Mouse (Mus musculus) lung, embryonic 14.5 days (tissue): ENCODE results near the gene Nck2. TPM values are rescaled to one million over a fixed set of nuclear protein-coding genes. Genes with fewer than 3 reads are reported as not detected.

Source experiments
- ATAC-seq: fragments of 200-750 bp; cut with Nextera tagmentation; 2 replicates; pipeline ENCODE4 v1.8.0; 2017; ENCODE audit warnings: mild to moderate bottlenecking, moderate TSS enrichment, moderate library complexity; ENCODE audit not compliant: insufficient read depth
- DNase-seq: peaks from one replicate; pipeline ENCODE4 v3.0.0-alpha.2; 2015
- H3K27ac ChIP-seq: fragments of 300-500 bp; sonication (generic); 2 replicates; pipeline ENCODE4 v1.5.1; 2014; ENCODE audit warnings: low read depth, mild to moderate bottlenecking, moderate library complexity
- H3K27me3 ChIP-seq: fragments of 300-500 bp; sonication (generic); 2 replicates; pipeline ENCODE4 v1.6.1; 2014; ENCODE audit warnings: low read length, control low read depth; ENCODE audit not compliant: insufficient read depth
- H3K36me3 ChIP-seq: fragments of 300-500 bp; sonication (generic); 2 replicates; pipeline ENCODE4 v1.6.1; 2014; ENCODE audit warnings: control low read depth; ENCODE audit not compliant: insufficient read depth
- H3K4me1 ChIP-seq: fragments of 300-500 bp; sonication (generic); 2 replicates; pipeline ENCODE4 v1.6.1; 2014; ENCODE audit warnings: antibody characterized with exemption, control low read depth; ENCODE audit not compliant: insufficient read depth
- H3K4me2 ChIP-seq: fragments of 300-500 bp; sonication (generic); 2 replicates; pipeline ENCODE4 v1.6.1; 2014; ENCODE audit warnings: mild to moderate bottlenecking
- H3K4me3 ChIP-seq: fragments of 300-500 bp; sonication (generic); 2 replicates; pipeline ENCODE4 v1.5.1; 2014; ENCODE audit warnings: low read depth, low read length
- H3K9ac ChIP-seq: fragments of 300-500 bp; sonication (generic); 2 replicates; pipeline ENCODE4 v1.6.1; 2014
- H3K9me3 ChIP-seq: fragments of 300-500 bp; sonication (generic); 2 replicates; pipeline ENCODE4 v1.6.1; 2016; ENCODE audit warnings: low read depth, low read length, control low read depth
- CTCF ChIP-seq: IDR thresholded peaks from 2 replicates; pipeline ENCODE4 v1.5.1; 2016; ENCODE audit warnings: antibody characterized with exemption, low read depth
- WGBS: fragments of 180-500 bp; shearing (Covaris S2); extraction: QIAGEN DNeasy Blood & Tissue Kit; methylation state at CpG from one replicate; pipeline ENCODE4 v1.1.7; 2014; 5-methylcytosine and 5-hydroxymethylcytosine counted together
- polyA plus RNA-seq: library from polyadenylated mRNA; unstranded; fragments of >200 nt; fragmentation: Nextera tagmentation; extraction: Ambion mirVana; gene quantifications from 2 replicates; pipeline ENCODE4 v1.2.1, GENCODE M21; 2014

Gene Nck2
- polyA plus RNA-seq, 1 experiment from 2014 or later = 59.1 TPM

DNA sequence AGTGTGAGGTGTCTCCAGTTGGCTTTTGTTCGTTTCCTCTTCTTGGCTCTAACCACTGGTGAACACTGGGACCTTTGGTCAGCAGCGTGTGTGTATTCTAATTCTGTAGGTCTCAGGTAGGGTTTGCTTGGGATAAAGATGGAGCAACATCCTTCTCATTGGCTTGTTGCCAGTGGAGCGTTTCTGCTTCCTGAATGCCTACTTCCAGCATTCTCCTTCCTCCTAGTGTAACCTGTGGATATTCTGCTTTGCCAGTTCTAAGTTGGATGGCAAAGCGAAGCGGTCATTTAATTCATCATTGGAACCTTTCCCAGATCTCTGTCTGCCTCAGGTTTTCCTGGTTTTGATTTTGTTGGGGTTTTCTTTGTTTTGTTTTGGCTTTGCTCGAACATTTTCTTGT is 59.3 kb downstream of the Nck2 start:
- H3K27me3 ChIP-seq = no peaks in the 10 kb centered on the region
- no peak overlapping the region for H3K4me2 ChIP-seq
- no peak overlapping the region for H3K9ac ChIP-seq
- H3K4me3 ChIP-seq = no peak overlapping the region
- no peak overlapping the region for H3K27ac ChIP-seq
- ATAC-seq (no peak), DNase-seq (peak; percentile 22)
- 81% methylated on average over 6 of the region's 6 CpGs for WGBS
- TF ChIP-seq CTCF = no peak
- no peaks in the 10 kb centered on the region for H3K9me3 ChIP-seq
- H3K4me1 ChIP-seq = peaks cover 21% of the 10 kb centered on the region
- H3K36me3 ChIP-seq = no peaks in the 10 kb centered on the region

- no peaks in the 10 kb centered on the region for H3K36me3 ChIP-seq
- no peak overlapping the region for H3K4me2 ChIP-seq
- no peak for TF ChIP-seq CTCF
- ATAC-seq = peak; percentile 40; the same call in 1 of the 2 replicates
- H3K4me1 ChIP-seq = peaks cover 21% of the 10 kb centered on the region
- DNase-seq = peak; percentile 60
- no peaks in the 10 kb centered on the region for H3K9me3 ChIP-seq
- no peak overlapping the region for H3K9ac ChIP-seq
- H3K4me3 ChIP-seq = no peak overlapping the region
- H3K27me3 ChIP-seq = no peaks in the 10 kb centered on the region
- no peak overlapping the region for H3K27ac ChIP-seq
- WGBS = 38% methylated on average over 4 of the region's 4 CpGs
These were observed 59.9 kb downstream of the Nck2 start for GRCm38 (mm10) chr1:43504235-43504634.

DNA sequence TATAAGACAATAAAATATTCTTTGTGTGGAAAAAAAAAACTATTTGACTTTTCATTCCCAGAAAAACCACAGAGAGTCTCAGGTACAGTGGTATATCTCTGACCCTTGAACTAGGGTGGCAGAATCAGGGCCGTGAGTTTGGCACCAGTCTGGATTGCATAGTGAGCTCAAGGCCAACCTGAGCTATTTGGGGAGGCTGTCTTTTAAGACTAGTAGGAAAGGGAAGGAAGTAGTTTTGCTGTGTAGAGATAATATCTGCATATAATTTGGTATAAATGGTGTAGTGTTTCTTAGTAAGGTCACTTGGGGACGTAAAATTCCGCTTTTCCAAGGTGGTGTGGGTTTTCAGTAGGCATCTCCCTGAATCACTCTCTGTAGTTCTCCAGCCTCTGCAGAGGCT is 62.3 kb downstream of the Nck2 start:
- 83% methylated on average over 3 of the region's 3 CpGs for WGBS
- no peak overlapping the region for H3K9ac ChIP-seq
- DNase-seq (no peak), ATAC-seq (no peak)
- H3K4me1 ChIP-seq = peaks cover 18% of the 10 kb centered on the region
- H3K4me2 ChIP-seq = no peak overlapping the region
- peaks cover 14% of the 10 kb centered on the region for H3K36me3 ChIP-seq
- H3K27me3 ChIP-seq = no peaks in the 10 kb centered on the region
- no peak overlapping the region for H3K27ac ChIP-seq
- no peak overlapping the region for H3K4me3 ChIP-seq
- TF ChIP-seq CTCF = no peak
- no peaks in the 10 kb centered on the region for H3K9me3 ChIP-seq

GRCm38 (mm10) chr1:43507809-43508208 is 63.4 kb downstream of the Nck2 start:
- no peaks in the 10 kb centered on the region for H3K27me3 ChIP-seq
- no peak overlapping the region for H3K27ac ChIP-seq
- TF ChIP-seq CTCF = no peak
- H3K36me3 ChIP-seq = peaks cover 22% of the 10 kb centered on the region
- 97% methylated on average over 1 of the region's 1 CpGs for WGBS
- no peak for ATAC-seq
- H3K9ac ChIP-seq = no peak overlapping the region
- peaks cover 8% of the 10 kb centered on the region for H3K4me1 ChIP-seq
- no peak overlapping the region for H3K4me3 ChIP-seq
- no peak overlapping the region for H3K4me2 ChIP-seq
- H3K9me3 ChIP-seq = no peaks in the 10 kb centered on the region
- DNase-seq = no peak

DNA sequence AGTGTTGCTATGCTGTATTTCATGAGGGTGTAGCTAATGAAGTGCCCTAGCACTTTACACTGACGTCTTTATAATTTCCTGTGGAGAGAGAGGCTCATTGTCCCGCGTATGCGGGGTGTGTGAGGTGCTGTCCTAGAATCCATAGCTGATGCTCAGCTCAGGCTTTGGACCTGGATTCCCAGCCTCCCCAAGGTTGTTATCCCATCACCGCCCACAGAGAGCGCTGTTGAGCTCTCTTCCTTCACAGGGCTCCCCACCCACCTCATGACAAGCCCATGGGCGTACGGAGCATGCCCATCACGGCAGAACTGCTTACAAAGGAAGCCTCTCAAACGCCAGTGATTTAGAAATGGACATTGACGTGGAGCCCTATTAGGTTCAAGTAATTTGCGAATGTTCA is 66.9 kb downstream of the Nck2 start:
- H3K4me3 ChIP-seq = no peak overlapping the region
- no peak overlapping the region for H3K9ac ChIP-seq
- TF ChIP-seq CTCF = no peak
- H3K27me3 ChIP-seq = no peaks in the 10 kb centered on the region
- DNase-seq (no peak), ATAC-seq (no peak)
- H3K9me3 ChIP-seq = no peaks in the 10 kb centered on the region
- H3K4me1 ChIP-seq = no peaks in the 10 kb centered on the region
- peaks cover 35% of the 10 kb centered on the region for H3K36me3 ChIP-seq
- 85% methylated on average over 12 of the region's 12 CpGs for WGBS
- H3K27ac ChIP-seq = no peak overlapping the region
- H3K4me2 ChIP-seq = no peak overlapping the region

- Histone ChIP-seq H3K9ac (no peak overlapping the region), H3K4me2 (no peak overlapping the region), H3K27me3 (no peaks in the 10 kb centered on the region), H3K27ac (no peak overlapping the region), H3K36me3 (peaks cover 35% of the 10 kb centered on the region), H3K4me1 (no peaks in the 10 kb centered on the region), H3K4me3 (no peak overlapping the region), H3K9me3 (no peaks in the 10 kb centered on the region)
- 90% methylated on average over 8 of the region's 8 CpGs for WGBS
- ATAC-seq (no peak), DNase-seq (no peak)
- no peak for TF ChIP-seq CTCF
These were observed 67.3 kb downstream of the Nck2 start for GRCm38 (mm10) chr1:43511667-43512066.

- H3K27ac ChIP-seq = no peak overlapping the region
- no peaks in the 10 kb centered on the region for H3K9me3 ChIP-seq
- no peak overlapping the region for H3K9ac ChIP-seq
- peaks cover 16% of the 10 kb centered on the region; the same call in 1 of the 2 replicates for H3K36me3 ChIP-seq
- ATAC-seq (no peak), DNase-seq (no peak)
- no peak for TF ChIP-seq CTCF
- H3K4me1 ChIP-seq = no peaks in the 10 kb centered on the region
- no peak overlapping the region for H3K4me3 ChIP-seq
- 89% methylated on average over 3 of the region's 3 CpGs for WGBS
- H3K27me3 ChIP-seq = no peaks in the 10 kb centered on the region
- no peak overlapping the region for H3K4me2 ChIP-seq
These were observed 73.0 kb downstream of the Nck2 start for GRCm38 (mm10) chr1:43517405-43517804.
